Mouse (Mus musculus): Measurements from ENCODE around the gene Tmem206.

- TF ChIP-seq TAL1 (IDR thresholded peaks at IDR 0.05; ENCODE audit: low read length) (no peak), GATA1 (IDR thresholded peaks at IDR 0.05; ENCODE audit: low read length) (no peak)
Observed at GRCm38 (mm10) chr1:191362412-191362811, 36.7 kb downstream of the Tmem206 start.
